Mouse (Mus musculus) ES-E14 (cell line): ENCODE data around the gene Ostf1.

Experiments used
- CHD2 ChIP-seq: IDR thresholded peaks from 2 replicates; pipeline ENCODE4 v1.6.1; 2014; ENCODE audit warnings: mild to moderate bottlenecking, low read depth, low read length, inconsistent platforms
- HCFC1 ChIP-seq: IDR thresholded peaks from 2 replicates; pipeline ENCODE4 v1.6.1; 2012; ENCODE audit warnings: low read length, inconsistent platforms, borderline replicate concordance; ENCODE audit not compliant: insufficient read depth
- ZC3H11A ChIP-seq: IDR thresholded peaks from 2 replicates; pipeline ENCODE4 v1.6.1; 2012; ENCODE audit warnings: low read depth, mild to moderate bottlenecking, inconsistent platforms, low read length, borderline replicate concordance
- ZNF384 ChIP-seq: IDR thresholded peaks from 2 replicates; pipeline ENCODE4 v1.6.1; 2012; ENCODE audit warnings: low read depth, low read length, inconsistent platforms

DNA sequence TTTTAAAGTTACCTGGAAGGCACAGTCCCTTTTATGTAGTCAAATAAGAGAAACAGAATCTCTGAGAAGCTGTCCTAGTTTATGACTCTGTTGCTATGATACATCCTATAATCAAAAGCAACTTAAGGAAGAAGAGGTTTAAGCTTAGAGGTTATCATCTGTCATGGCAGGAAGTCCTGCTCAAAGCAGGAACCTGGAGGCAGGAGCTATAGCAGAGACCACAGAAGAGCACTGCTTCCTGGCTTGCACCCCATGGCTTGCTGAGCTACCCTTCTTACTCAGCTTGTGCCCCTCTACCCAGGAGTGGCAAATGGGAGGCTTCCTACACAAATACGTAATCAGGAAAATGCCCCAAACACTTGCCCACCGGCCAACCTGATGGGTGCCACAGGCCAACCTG lies 76.0 kb downstream of the Ostf1 start:
- no peak for TF ChIP-seq CHD2
- no peak for TF ChIP-seq HCFC1
- no peak for TF ChIP-seq ZNF384
- TF ChIP-seq ZC3H11A: no peak
